Mouse (Mus musculus) bone marrow macrophage, adult 2 months (primary cell): ENCODE measurements around the gene Tgfbr1.

Source experiments
- CTCF ChIP-seq: IDR thresholded peaks from 2 replicates; pipeline ENCODE4 v1.5.1; 2012; ENCODE audit warnings: low read depth, mild to moderate bottlenecking, low read length, moderate library complexity
- POLR2A ChIP-seq: IDR thresholded peaks from 2 replicates; pipeline ENCODE4 v1.6.1; 2012; ENCODE audit warnings: mild to moderate bottlenecking, low read depth, low read length, borderline replicate concordance

DNA sequence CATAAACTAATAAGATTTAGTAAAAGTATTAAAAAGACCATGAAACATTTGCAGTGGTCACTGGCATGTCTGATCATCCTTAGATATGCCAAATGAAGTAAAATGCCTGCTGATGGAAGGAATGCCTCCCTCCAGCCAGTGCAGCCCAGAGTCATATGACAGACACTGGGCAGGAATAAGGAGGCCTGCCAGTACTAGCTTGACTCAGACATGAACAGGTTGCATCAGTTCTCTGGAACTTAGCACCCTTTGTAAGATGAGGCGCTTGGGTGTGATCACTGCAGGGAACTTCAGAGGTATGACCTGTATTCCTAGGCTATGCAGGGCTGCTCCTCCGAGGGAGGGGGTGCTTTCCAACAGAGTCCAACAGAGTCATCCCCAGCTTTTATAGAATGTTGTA lies 54.1 kb downstream of the Tgfbr1 start:
- TF ChIP-seq CTCF (no peak), POLR2A (no peak)
